Mouse (Mus musculus) adrenal gland, adult 8-10 months (tissue): ENCODE data around the gene Coa4. TPM values are rescaled to one million over a fixed set of nuclear protein-coding genes. Genes with fewer than 3 reads are reported as not detected.
A peak's percentile ranks its signal among the peaks of the same experiment; 100 is the strongest.
"Not testable (repeated sequence)": the region's sequence is repeated elsewhere in the genome, so short reads cannot be mapped to it uniquely, and the experiment has no call there.

Experiments used
- DNase-seq: peaks from one replicate; pipeline ENCODE4 v3.0.0; 2022
- total RNA-seq, 4 experiments: library from RNA; stranded (reverse); gene quantifications; 2 replicates each; pipeline ENCODE4 v1.2.4; 2022

The Coa4 gene
- total RNA-seq, 4 experiments from 2014 or later, result 8.1 to 14.5 (median 11.3) TPM

DNA sequence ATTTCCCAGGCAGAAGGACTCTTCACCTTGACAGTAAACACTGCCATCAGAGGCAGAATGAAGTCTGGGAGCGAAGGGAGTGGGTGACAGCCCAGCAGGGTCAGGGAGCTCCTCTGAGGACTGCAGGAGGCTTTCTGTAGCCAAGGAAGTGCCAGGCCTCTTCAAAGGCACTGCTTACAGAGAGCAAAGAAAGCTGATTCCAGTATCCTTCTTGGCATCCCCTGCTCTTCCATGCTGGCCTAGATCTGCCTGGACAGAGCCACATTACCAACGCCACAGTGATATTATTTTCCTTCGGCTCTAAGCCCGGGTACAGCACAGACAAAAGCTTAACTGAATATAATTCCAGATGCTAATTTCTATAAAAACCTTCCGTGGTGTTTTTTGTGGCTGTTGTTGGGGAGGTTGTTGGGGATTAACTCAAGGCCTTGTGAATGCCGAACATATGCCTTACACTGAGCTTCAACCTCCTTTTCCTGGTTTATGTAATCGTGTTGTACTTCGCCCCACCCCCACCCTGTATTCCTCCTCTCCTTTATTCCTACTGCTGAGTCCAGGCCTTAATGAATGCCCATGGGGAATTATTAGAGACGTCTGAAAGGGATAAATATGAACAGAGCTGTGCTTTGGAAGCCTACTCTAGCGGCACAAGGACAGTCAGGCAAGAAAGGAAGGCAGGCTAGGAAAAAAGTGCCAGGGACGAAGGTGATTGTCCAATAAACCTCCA is 25.2 kb downstream of the Coa4 start:
- DNase-seq, result no peak

DNA sequence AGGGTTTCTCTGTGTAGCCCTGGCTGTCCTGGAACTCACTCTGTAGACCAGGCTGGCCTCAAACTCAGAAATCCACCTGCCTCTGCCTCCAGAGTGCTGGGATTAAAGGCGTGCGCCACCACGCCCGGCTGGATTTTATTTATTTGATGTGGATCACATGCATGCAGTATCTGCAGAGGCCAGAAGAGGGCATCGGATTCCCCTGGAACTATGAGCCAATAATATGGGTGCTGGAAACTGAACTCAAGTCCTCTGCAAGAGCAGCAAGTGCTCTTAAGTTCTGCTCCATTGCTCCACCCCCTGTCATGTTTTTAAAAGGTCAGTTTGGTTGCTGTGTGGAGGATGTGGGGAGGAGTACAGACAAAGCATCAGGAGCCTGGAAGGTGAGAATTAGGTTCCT is 30.4 kb downstream of the Coa4 start:
- DNase-seq, result not testable (repeated sequence)

DNA sequence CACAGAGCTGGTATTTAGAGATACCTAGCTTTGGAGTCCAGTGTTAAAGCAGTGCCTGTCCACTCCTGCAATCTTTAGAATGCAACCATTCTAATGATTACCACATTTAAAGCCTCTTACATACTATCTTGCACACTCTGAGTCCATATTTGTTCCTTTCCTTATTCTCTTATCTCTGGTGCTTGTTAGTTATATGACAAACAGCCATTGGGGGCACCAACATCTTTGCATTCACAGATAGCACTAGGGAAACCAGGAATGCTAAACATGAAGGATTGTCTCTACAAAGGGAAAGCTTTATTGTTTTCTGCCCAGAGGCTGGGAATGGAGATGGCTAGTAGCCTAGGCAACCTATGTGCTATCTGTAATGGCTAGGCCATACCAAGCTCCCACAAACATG is 33.0 kb downstream of the Coa4 start:
- DNase-seq, result no peak

GRCm38 (mm10) chr7:100570930-100571715 is 34.3 kb downstream of the Coa4 start:
- no peak for DNase-seq

- no peak for DNase-seq
These were observed 35.2 kb downstream of the Coa4 start for GRCm38 (mm10) chr7:100572061-100572460.

DNA sequence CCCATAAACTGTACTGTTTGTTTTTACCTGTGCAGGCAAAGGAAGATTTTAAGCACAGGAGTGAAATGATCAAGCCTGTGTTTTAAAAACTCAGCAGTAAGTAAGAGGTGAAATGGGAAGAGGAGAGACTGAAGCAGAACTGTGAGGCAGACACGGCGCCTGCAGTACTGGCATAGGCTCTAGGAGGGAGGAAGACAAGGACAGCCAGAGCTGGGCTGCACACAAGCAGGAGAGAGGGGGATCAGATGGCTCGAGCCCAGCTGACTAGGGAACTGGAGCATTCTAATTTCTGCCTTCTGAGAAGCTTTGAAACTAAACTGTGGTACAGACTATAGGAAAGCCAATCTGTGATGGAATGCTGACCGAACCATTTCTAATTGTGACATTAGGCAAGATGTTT is 35.8 kb downstream of the Coa4 start:
- DNase-seq, result no peak

- no peak for DNase-seq
These were observed 41.9 kb downstream of the Coa4 start for GRCm38 (mm10) chr7:100578794-100579193.

GRCm38 (mm10) chr7:100582235-100582634 is 45.4 kb downstream of the Coa4 start:
- no peak for DNase-seq

DNA sequence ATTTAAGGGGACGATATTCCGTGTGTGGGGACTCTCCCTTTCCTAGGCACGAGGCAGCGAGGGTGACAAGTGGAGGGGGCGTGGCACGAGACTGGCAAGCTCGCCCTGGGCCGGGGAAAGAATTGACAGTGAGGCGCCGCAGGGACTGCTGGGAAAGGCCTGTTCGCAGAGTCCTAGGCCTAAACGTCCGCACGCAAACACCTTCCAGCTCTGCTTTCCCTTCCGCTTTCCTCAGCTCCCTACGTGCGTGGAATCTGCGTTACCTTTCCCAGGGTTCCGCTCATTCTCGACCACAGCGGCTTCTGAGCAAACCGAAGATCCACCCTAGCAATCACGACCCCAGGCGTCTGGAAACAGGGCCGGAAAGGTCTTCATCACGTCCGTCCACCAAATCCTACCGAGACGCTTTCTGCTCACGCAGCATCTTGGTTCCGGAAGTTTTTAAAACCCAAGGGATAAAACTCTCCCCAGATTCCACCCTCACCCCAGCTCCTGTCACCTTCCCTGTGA is 45.9 kb downstream of the Coa4 start:
- DNase-seq, result peak; percentile 87

DNA sequence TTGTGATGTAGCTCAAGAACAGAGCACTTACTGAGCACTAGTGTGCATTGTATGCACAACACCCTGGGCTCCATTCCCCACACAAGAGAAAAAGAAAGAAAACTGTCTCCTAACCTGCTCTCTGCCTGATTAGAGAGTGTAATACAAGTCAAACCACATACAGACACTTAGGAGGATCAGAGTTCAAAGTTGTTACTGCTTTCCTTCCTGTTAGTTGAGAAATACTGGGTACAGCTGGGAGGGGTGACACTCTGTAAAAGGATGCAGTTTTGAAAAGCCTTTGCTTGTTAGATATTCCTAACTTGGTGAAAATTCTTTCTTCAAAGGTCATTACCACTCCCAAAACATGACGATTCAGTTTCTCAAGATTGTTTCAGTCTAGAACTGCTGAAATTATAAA is 52.9 kb downstream of the Coa4 start:
- no peak for DNase-seq

Other genes with a start within 250 kb of the Coa4 start
- gene C2cd3, start 164.8 kb upstream of the Coa4 start, total RNA-seq, result 10 to 100 TPM; 19.7 to 29.1 (median 26.8) TPM
- gene Ppme1, start 164.8 kb upstream of the Coa4 start, total RNA-seq, result 10 to 100 TPM; 55.4 to 65.8 (median 61.8) TPM
- gene Ucp3, start 64.1 kb upstream of the Coa4 start, total RNA-seq, result 10 to 100 TPM in 3 of 4 experiments, 1 to 10 TPM in 1; 6.3 to 17.8 (median 14.7) TPM
- gene Ucp2, start 43.7 kb upstream of the Coa4 start, total RNA-seq, result 100 to 1,000 TPM; 212 to 320 (median 270) TPM
- under 1 TPM; 0.20 to 0.89 (median 0.42) TPM for gene Dnajb13, start 22.1 kb upstream of the Coa4 start, total RNA-seq
- 10 to 100 TPM; 64.3 to 76.2 (median 70.9) TPM for gene Rab6a, start 70.3 kb downstream of the Coa4 start, total RNA-seq
- gene Mrpl48, start 71.2 kb downstream of the Coa4 start, total RNA-seq, result 10 to 100 TPM; 51.9 to 63.8 (median 57.9) TPM
- gene Plekhb1, start 125.3 kb downstream of the Coa4 start, total RNA-seq, result 1 to 10 TPM; 3.9 to 6.9 (median 4.8) TPM
- gene Fam168a, start 169.6 kb downstream of the Coa4 start, total RNA-seq, result 10 to 100 TPM; 46.7 to 75.8 (median 55.1) TPM